Mouse (Mus musculus): Measurements from ENCODE around the gene Dscaml1. TPM values are rescaled to one million over a fixed set of nuclear protein-coding genes. Genes with fewer than 3 reads are reported as not detected.

Dscaml1 gene
- polyA plus RNA-seq, 1 experiment from 2014 or later: 0.86 TPM

DNA sequence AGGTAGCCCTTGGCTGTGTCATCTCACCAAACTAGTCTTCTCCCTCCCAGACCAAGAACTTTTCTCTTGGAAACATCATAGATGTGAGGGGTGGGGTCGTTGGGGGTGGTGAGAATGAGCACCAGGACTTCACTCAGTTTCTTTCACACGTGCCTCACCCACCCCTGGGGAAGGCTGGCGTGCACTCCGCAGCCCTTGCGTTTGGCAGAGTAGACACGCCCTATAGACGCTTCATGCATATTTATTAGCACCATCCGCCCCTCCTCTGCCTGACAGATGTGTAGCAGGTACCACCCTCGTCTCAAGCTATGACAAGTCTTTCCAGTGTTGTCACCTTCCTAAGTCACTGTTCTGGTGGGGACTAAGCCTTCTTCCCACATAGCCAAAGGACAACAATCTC, 45.3 kb downstream of the Dscaml1 start:
- H3K4me3 ChIP-seq (ENCODE audit: low read depth, low read length): no peak overlapping the region
- H3K36me3 ChIP-seq (ENCODE audit: control insufficient read depth, insufficient read depth, low read length): no peaks in the 10 kb centered on the region
- no peaks in the 10 kb centered on the region for H3K27me3 ChIP-seq (replicated peaks; ENCODE audit: control insufficient read depth, insufficient read depth, low read length)
- H3K4me2 ChIP-seq (ENCODE audit: low read depth, low read length): no peak overlapping the region
- H3K9ac ChIP-seq (ENCODE audit: low read depth, low read length): no peak overlapping the region
- 13% methylated on average over 9 of the region's 9 CpGs for WGBS
- DNase-seq (ENCODE audit: low spot score): peak; percentile 42
- ATAC-seq (ENCODE audit: low read depth): no peak
- no peaks in the 10 kb centered on the region for H3K9me3 ChIP-seq (ENCODE audit: control insufficient read depth, low read length)
- H3K4me1 ChIP-seq (ENCODE audit: control insufficient read depth, insufficient read depth, low read length): no peaks in the 10 kb centered on the region
- no peak overlapping the region for H3K27ac ChIP-seq (replicated peaks; ENCODE audit: low read depth, low read length)

DNA sequence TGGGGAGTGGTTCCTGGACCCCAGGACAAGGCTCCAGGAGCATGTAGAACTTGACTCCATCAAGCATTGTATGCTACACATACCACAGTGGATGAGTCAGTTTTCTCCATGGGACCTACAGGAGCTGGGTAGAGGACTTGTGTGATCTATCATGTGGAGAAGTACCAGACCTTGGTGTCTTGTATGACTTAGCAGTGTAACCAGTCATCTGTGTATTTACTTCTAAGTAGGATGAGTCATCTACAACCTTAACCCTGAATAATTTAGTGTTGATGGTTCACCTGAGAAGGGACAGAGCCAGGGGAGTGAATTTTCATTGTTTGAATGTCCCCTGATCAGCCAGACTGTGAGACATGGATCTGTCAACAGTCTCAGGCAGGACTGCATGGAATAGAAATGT, 48.4 kb downstream of the Dscaml1 start:
- ATAC-seq (ENCODE audit: low read depth) (no peak), DNase-seq (ENCODE audit: low spot score) (no peak)
- Histone ChIP-seq H3K4me2 (ENCODE audit: low read depth, low read length) (no peak overlapping the region), H3K4me1 (ENCODE audit: control insufficient read depth, insufficient read depth, low read length) (no peaks in the 10 kb centered on the region), H3K36me3 (ENCODE audit: control insufficient read depth, insufficient read depth, low read length) (no peaks in the 10 kb centered on the region), H3K9ac (ENCODE audit: low read depth, low read length) (no peak overlapping the region), H3K27me3 (replicated peaks; ENCODE audit: control insufficient read depth, insufficient read depth, low read length) (no peaks in the 10 kb centered on the region), H3K4me3 (ENCODE audit: low read depth, low read length) (no peak overlapping the region), H3K27ac (replicated peaks; ENCODE audit: low read depth, low read length) (no peak overlapping the region), H3K9me3 (ENCODE audit: control insufficient read depth, low read length) (no peaks in the 10 kb centered on the region)

DNA sequence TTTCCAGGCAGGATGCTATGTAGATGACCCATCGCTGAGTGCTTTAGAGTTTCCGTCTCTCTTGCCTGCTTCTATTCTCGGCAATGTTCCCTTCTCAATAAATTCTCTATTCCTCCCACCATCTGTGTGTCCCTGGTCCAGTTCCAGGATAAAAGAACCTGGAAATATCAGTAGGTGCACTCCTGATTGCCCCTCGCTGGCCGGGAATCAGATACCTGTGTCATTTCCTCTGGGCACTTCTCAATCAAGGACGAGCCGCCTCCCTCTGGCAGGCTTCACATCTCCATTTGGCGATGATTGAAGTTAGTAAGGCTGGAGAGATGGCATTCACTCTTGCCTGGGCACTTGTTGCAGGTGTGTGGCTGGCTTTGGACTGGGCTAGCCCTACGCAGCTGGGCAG, 54.5 kb downstream of the Dscaml1 start:
- H3K4me1 ChIP-seq (ENCODE audit: control insufficient read depth, insufficient read depth, low read length): no peaks in the 10 kb centered on the region
- H3K9me3 ChIP-seq (ENCODE audit: control insufficient read depth, low read length): no peaks in the 10 kb centered on the region
- no peaks in the 10 kb centered on the region for H3K36me3 ChIP-seq (ENCODE audit: control insufficient read depth, insufficient read depth, low read length)
- no peak overlapping the region for H3K4me3 ChIP-seq (ENCODE audit: low read depth, low read length)
- H3K4me2 ChIP-seq (ENCODE audit: low read depth, low read length): no peak overlapping the region
- H3K9ac ChIP-seq (ENCODE audit: low read depth, low read length): no peak overlapping the region
- no peak for DNase-seq (ENCODE audit: low spot score)
- WGBS: 89% methylated on average over 9 of the region's 9 CpGs
- ATAC-seq (ENCODE audit: low read depth): no peak
- no peak overlapping the region for H3K27ac ChIP-seq (replicated peaks; ENCODE audit: low read depth, low read length)
- H3K27me3 ChIP-seq (replicated peaks; ENCODE audit: control insufficient read depth, insufficient read depth, low read length): no peaks in the 10 kb centered on the region

DNA sequence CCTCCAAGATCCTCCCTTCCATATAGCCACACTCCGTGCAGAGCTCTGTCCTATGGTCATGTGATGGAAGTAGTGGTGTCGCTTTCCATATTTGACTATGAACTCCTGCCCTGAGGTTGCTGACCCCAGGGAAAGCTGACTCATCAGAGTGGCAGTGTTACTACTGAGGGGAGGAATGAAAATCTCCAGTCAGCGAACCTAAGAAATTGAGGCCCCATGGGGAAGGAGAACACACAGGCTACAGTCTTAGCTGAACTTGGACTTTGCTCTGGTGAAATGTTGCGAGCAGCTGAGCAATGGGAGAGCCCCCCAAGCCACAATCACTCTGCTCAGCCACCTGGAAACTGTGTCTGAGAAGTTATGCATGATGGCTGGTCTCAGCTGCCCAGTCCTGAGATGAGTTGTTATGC, 60.2 kb downstream of the Dscaml1 start:
- Histone ChIP-seq H3K4me3 (ENCODE audit: low read depth, low read length) (no peak overlapping the region), H3K4me2 (ENCODE audit: low read depth, low read length) (no peak overlapping the region), H3K27me3 (replicated peaks; ENCODE audit: control insufficient read depth, insufficient read depth, low read length) (no peaks in the 10 kb centered on the region), H3K9me3 (ENCODE audit: control insufficient read depth, low read length) (no peaks in the 10 kb centered on the region), H3K36me3 (ENCODE audit: control insufficient read depth, insufficient read depth, low read length) (no peaks in the 10 kb centered on the region), H3K9ac (ENCODE audit: low read depth, low read length) (no peak overlapping the region), H3K27ac (replicated peaks; ENCODE audit: low read depth, low read length) (no peak overlapping the region), H3K4me1 (ENCODE audit: control insufficient read depth, insufficient read depth, low read length) (no peaks in the 10 kb centered on the region)
- WGBS: 67% methylated on average over 4 of the region's 4 CpGs
- ATAC-seq (ENCODE audit: low read depth): no peak
- DNase-seq (ENCODE audit: low spot score): no peak

DNA sequence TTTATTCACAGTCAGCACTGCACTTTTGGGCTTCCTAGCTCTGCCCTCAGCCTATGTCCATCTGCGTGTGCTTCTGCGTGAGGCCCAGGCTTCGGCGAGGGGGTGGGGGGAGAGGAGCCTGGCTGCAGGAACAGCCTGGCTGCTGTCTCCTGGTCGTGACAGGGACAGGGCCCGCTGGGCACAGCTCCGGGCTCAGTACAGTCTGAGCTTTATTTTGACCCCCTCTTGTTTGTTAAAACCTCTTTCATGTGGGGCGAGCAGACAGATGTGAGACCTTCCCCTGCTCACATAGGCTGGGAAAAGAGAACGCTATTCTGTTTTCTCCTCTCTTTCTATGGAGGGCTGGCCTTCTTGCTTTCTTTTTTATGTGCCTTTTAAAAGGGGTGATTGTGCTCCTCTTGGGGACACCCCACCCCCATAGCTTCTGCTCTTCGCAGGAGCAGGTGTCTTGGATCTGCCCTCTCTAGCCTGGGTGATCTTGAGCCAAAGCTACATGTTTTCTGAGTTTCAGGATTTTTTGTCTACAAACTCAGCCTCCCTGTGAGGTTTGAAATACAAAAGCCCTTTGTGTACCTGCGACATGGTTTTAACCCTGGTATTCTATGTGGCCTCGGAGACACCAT, 60.9 kb downstream of the Dscaml1 start:
- no peaks in the 10 kb centered on the region for H3K36me3 ChIP-seq (ENCODE audit: control insufficient read depth, insufficient read depth, low read length)
- no peak for ATAC-seq (ENCODE audit: low read depth)
- no peak overlapping the region for H3K9ac ChIP-seq (ENCODE audit: low read depth, low read length)
- no peak for DNase-seq (ENCODE audit: low spot score)
- H3K4me2 ChIP-seq (ENCODE audit: low read depth, low read length): no peak overlapping the region
- no peak overlapping the region for H3K4me3 ChIP-seq (ENCODE audit: low read depth, low read length)
- H3K4me1 ChIP-seq (ENCODE audit: control insufficient read depth, insufficient read depth, low read length): no peaks in the 10 kb centered on the region
- no peak overlapping the region for H3K27ac ChIP-seq (replicated peaks; ENCODE audit: low read depth, low read length)
- no peaks in the 10 kb centered on the region for H3K9me3 ChIP-seq (ENCODE audit: control insufficient read depth, low read length)
- WGBS: 69% methylated on average over 12 of the region's 12 CpGs
- no peaks in the 10 kb centered on the region for H3K27me3 ChIP-seq (replicated peaks; ENCODE audit: control insufficient read depth, insufficient read depth, low read length)

DNA sequence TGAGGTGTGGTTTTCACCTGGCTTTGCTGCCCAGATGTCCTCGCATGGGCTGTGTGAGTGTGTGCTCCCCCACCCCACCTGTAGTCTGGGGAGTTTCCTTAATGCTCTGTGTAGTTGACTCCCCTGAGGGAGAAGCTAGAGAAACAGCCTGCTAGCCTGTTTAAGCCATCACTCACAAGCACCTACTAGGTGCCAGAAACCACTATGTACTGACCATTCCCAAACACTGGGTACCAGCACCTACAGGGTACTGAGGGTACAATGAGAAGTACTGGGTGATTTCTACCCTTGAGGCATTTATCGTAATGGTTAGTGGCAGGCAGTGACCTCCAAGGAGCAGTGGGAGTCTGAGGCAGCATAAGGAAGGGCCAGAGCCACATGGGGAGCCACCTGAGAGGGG, 64.5 kb downstream of the Dscaml1 start:
- H3K36me3 ChIP-seq (ENCODE audit: control insufficient read depth, insufficient read depth, low read length): no peaks in the 10 kb centered on the region
- no peak for ATAC-seq (ENCODE audit: low read depth)
- H3K4me2 ChIP-seq (ENCODE audit: low read depth, low read length): no peak overlapping the region
- H3K4me3 ChIP-seq (ENCODE audit: low read depth, low read length): no peak overlapping the region
- no peak for DNase-seq (ENCODE audit: low spot score)
- 89% methylated on average over 2 of the region's 2 CpGs for WGBS
- H3K27me3 ChIP-seq (replicated peaks; ENCODE audit: control insufficient read depth, insufficient read depth, low read length): no peaks in the 10 kb centered on the region
- no peak overlapping the region for H3K27ac ChIP-seq (replicated peaks; ENCODE audit: low read depth, low read length)
- no peaks in the 10 kb centered on the region for H3K9me3 ChIP-seq (ENCODE audit: control insufficient read depth, low read length)
- no peak overlapping the region for H3K9ac ChIP-seq (ENCODE audit: low read depth, low read length)
- no peaks in the 10 kb centered on the region for H3K4me1 ChIP-seq (ENCODE audit: control insufficient read depth, insufficient read depth, low read length)

DNA sequence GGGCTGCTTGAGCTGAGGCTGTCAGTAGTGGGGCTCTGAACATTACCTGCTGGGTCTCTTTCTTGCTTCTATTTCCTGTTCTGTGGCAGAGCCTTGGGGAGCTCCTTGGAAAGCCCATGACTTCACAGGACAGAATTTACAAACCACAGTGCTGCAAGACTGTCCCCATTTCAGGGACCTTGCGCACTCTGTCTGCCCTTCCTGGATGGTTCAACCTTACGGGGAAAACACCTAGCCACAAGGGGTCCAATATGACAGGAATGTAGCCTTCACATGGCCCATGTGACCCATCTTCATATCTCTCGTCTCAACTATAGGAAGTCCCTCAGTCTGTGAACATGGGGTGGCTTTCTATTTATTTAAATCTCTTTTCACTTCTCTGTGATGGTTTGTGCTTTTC, 68.5 kb downstream of the Dscaml1 start:
- no peaks in the 10 kb centered on the region for H3K27me3 ChIP-seq (replicated peaks; ENCODE audit: control insufficient read depth, insufficient read depth, low read length)
- no peaks in the 10 kb centered on the region for H3K9me3 ChIP-seq (ENCODE audit: control insufficient read depth, low read length)
- no peak overlapping the region for H3K4me3 ChIP-seq (ENCODE audit: low read depth, low read length)
- no peaks in the 10 kb centered on the region for H3K4me1 ChIP-seq (ENCODE audit: control insufficient read depth, insufficient read depth, low read length)
- WGBS: 80% methylated on average over 3 of the region's 3 CpGs
- no peak overlapping the region for H3K4me2 ChIP-seq (ENCODE audit: low read depth, low read length)
- ATAC-seq (ENCODE audit: low read depth) (no peak), DNase-seq (ENCODE audit: low spot score) (no peak)
- H3K36me3 ChIP-seq (ENCODE audit: control insufficient read depth, insufficient read depth, low read length): no peaks in the 10 kb centered on the region
- H3K27ac ChIP-seq (replicated peaks; ENCODE audit: low read depth, low read length): no peak overlapping the region
- H3K9ac ChIP-seq (ENCODE audit: low read depth, low read length): no peak overlapping the region

DNA sequence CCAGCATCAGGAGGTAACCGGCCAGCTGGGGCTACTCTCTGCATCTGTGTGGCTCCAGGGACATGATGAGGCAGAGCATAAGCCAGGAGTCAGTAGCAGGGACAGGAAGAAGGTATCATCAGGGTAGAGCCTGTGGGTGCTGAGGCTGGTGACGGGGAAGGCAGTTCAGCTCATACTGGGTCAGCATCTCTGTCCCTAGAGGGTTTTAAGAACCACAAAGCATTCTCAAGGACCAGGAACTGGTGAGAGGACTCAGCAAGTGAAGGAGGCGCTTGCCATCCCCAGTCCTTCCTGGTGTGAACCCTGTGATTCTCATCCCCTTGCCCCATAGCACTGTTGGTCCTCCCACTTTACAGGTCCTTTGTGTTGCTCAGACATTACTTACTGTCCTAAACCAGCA, 69.9 kb downstream of the Dscaml1 start:
- no peak overlapping the region for H3K4me2 ChIP-seq (ENCODE audit: low read depth, low read length)
- no peaks in the 10 kb centered on the region for H3K4me1 ChIP-seq (ENCODE audit: control insufficient read depth, insufficient read depth, low read length)
- no peaks in the 10 kb centered on the region for H3K36me3 ChIP-seq (ENCODE audit: control insufficient read depth, insufficient read depth, low read length)
- no peak overlapping the region for H3K9ac ChIP-seq (ENCODE audit: low read depth, low read length)
- no peaks in the 10 kb centered on the region for H3K9me3 ChIP-seq (ENCODE audit: control insufficient read depth, low read length)
- ATAC-seq (ENCODE audit: low read depth): no peak
- H3K27me3 ChIP-seq (replicated peaks; ENCODE audit: control insufficient read depth, insufficient read depth, low read length): no peaks in the 10 kb centered on the region
- 89% methylated on average over 3 of the region's 3 CpGs for WGBS
- H3K27ac ChIP-seq (replicated peaks; ENCODE audit: low read depth, low read length): no peak overlapping the region
- H3K4me3 ChIP-seq (ENCODE audit: low read depth, low read length): no peak overlapping the region
- DNase-seq (ENCODE audit: low spot score): no peak

DNA sequence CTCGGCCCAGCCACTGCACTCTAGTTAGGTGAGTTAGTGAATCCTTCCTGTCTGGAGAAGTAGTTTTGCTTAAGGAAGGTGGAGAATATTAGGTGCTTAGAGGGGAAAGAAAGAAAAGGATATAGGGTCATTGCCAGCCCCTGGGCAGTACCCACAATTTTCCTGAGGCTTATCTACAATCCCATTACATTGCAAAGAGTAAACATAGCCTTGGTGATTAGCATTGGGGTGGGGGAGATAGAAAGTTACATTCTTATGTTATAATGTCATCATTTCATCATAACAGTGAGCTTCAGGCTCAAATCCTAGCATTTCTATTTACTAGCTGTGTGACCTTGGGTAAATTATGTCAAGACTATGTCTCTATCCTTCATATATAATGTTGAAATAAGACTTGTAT, 70.5 kb downstream of the Dscaml1 start:
- no peak for DNase-seq (ENCODE audit: low spot score)
- Histone ChIP-seq H3K4me2 (ENCODE audit: low read depth, low read length) (no peak overlapping the region), H3K9ac (ENCODE audit: low read depth, low read length) (no peak overlapping the region), H3K9me3 (ENCODE audit: control insufficient read depth, low read length) (no peaks in the 10 kb centered on the region), H3K27ac (replicated peaks; ENCODE audit: low read depth, low read length) (no peak overlapping the region), H3K4me1 (ENCODE audit: control insufficient read depth, insufficient read depth, low read length) (0 out of 2 replicates have a peak, but pooled peaks cover under 1% of the 10 kb centered on the region), H3K4me3 (ENCODE audit: low read depth, low read length) (no peak overlapping the region), H3K36me3 (ENCODE audit: control insufficient read depth, insufficient read depth, low read length) (no peaks in the 10 kb centered on the region), H3K27me3 (replicated peaks; ENCODE audit: control insufficient read depth, insufficient read depth, low read length) (no peaks in the 10 kb centered on the region)
- ATAC-seq (ENCODE audit: low read depth): no peak
- WGBS: 53% methylated on average over 1 of the region's 1 CpGs
